Mouse (Mus musculus): Measurements from ENCODE around the gene Usp39.
A peak's percentile ranks its signal among the peaks of the same experiment; 100 is the strongest.

The Usp39 gene

DNA sequence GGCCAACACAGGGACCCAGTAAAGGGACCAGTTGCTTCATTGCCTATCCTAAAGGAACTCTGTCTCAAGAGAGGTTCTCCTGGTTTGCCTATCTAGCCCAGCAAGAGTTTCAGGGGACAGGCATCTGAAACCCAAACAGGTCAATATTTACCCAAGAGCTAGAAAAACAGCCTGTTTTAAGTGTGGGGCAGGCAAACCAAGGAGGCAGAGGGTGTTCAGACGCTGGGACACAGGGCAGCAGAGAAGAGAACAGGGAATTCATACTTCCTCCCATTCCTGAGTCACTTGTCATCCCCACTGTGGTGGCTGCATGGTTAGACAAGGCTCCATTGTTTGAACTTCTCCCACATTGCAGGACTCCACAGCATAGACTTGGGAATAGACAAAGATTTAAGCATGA lies 26.6 kb upstream of the Usp39 start:
- no peak for DNase-seq (ENCODE audit: extremely low spot score, low spot score)

DNA sequence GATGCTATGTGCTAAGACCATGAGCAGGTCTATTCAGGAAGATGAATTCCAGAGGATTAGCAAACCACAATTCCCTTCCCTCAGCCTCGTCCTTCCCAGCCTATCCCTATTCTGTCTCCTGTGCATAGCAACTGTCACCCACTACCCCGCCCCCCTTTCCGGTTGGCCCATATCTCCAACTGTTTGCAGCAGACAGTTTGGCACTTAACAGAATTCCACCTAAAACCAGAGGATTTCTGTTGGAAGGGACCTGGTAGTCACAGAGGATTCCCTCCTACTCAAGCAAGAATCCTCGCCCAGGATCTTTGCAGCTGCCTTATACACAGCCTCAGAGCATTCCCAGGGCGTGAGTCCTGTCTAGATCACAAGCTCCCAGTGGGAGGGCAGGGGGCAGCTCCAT lies 26.2 kb upstream of the Usp39 start:
- no peak for DNase-seq (ENCODE audit: extremely low spot score, low spot score)

DNA sequence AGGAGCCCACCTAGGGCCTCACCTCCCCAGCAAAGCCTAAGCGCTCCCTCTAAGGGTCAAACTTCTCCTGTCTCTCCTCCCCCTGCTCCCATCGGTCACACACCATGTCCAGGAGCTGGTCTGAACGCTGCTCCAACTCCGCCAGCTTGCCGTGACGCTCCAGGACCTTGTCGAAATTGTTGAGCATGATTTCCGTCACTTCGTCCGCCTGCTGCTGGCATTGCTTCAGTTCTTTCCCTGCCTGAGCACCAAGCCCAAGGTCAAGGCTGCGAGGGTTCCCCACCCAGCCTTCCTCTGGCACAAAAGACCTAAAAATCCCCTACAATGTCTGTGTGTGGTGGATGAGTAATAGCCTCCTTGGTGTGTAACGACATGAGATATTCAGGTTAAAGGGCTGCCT lies 25.1 kb upstream of the Usp39 start:
- DNase-seq (ENCODE audit: extremely low spot score, low spot score) = no peak

DNA sequence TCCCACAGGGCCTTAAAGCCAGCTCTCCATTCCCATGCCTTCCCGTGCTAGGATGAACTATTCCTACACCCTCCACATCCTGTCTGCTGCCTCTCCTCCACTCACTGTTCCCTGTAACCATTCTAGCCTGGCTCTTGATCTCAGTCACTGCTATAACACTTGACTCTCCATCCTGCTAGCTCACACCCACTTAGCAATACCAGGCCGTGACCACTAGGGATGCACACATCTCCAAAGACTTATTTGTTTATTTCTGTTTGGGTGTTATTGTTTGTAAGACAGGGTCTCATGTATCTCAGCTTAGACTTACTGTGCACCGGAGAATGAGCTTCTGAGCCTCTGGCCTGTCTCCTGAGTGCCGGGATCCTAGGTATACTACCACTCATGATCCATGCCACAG lies 24.6 kb upstream of the Usp39 start:
- DNase-seq (ENCODE audit: extremely low spot score, low spot score) = no peak

DNA sequence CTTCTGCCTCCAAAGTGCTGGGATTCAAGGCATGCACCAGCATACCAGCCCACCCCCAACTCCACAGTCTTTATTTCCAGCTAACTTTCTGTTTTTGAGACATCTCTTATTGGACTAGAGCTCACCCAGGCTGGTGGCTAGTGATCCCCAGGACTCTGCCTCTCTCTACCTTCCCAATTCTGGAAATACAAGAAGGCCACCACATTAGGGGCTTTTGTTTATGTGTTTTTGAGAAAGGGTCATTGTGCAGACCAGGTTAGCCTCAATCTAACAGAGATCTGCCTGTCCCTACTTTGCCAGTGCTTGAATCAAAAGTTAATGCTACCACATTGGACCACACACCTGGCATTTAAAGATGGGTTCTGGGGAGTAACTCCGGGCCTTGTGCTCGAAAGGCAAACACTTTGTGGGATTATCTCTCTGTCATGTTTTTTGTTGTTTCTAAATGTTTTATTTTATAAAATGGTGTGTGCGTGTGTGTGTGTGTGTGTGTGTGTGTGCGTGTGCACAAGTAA lies 22.5 kb upstream of the Usp39 start:
- no peak for DNase-seq (ENCODE audit: extremely low spot score, low spot score)

DNA sequence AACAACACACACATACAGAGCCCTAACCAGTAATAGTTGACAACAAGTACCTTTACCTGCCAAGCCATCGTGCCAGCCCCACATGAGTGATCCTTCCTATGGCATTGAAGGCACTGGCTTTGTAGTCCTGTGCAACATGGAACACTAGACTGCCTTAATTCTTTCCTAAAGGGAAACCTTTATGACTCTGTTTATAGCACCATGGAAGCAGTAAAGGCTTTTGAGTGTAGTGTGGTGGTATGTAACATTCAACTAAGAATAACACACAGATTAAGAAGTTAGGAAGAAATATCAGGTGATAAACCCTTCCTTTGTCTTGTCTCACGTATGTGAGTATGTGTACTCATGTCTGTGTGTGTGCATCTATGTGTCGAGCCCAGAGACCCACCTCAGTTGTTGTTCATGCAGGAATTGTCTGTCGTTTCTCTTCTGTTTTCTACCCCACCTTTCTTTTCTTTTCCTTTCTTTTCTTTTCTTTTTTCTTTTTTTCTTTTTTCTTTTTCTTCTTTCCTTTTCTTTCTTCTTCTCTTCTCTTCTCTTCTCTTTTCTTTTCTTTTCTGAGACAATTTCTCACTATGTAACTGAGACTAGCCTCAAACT lies 22.0 kb upstream of the Usp39 start, which contains the start of gene Rnf181:
Gene Rnf181 (minus strand): TSS at position 113 of the 600 bp plus-strand sequence.
- DNase-seq (ENCODE audit: extremely low spot score, low spot score) = no peak

DNA sequence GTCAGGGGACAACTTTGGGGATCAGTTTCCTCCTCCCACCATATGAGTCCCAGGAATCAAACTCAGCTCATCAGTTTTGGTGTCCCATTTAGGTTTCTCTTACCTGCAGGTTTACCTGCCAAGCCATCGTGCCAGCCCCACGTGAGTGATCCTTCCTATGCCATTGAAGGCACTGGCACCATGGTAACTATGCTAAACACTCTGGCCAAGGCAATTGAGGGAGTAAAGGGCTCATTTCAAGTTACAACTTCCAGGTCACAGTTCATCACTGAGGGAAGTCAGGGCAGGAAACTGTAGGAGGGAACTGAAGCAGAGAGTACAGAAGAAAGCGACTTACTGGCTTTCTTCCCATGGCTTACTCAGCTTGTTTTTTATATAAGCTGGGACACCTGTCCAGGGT lies 21.3 kb upstream of the Usp39 start:
- DNase-seq (ENCODE audit: extremely low spot score, low spot score) = no peak

DNA sequence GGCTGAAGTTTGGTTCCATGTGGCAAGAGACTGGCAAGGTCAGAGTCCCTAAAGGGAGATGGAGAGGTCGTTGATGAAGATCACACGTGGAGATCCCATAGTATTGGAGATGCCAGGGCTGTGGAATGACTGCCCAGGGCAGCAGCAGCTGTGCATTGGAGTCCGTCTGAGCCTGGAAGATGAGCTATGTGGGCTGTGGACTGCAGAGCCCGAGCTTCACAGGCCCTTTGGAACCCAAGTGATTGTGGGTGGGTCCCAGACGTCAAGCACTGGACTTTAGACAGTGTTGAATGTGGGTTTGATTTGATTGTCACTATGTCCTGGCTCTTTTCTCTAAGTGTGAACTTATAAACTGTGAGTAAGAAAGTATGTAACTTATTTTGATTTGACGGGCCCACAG lies 20.0 kb upstream of the Usp39 start:
- DNase-seq (ENCODE audit: extremely low spot score, low spot score) = no peak

DNA sequence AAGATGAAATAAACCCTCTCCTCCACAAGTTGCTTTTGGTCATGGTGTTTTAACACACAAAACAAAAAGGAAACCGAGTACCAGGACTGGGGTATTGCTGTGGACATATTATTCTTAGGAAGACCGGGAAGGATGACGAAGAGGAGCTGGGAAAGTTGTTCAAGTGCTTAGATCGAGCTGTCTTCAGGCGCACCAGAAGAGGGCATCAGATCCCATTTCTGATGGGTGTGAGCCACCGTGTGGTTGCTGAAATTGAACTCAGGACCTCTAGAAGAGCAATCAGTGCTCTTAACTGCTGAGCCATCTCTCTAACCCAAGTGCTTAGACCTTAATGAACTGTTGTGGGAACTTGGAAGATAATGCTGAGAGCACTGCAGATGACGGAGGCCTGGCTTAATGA lies 19.0 kb upstream of the Usp39 start:
- DNase-seq (ENCODE audit: extremely low spot score, low spot score) = no peak

DNA sequence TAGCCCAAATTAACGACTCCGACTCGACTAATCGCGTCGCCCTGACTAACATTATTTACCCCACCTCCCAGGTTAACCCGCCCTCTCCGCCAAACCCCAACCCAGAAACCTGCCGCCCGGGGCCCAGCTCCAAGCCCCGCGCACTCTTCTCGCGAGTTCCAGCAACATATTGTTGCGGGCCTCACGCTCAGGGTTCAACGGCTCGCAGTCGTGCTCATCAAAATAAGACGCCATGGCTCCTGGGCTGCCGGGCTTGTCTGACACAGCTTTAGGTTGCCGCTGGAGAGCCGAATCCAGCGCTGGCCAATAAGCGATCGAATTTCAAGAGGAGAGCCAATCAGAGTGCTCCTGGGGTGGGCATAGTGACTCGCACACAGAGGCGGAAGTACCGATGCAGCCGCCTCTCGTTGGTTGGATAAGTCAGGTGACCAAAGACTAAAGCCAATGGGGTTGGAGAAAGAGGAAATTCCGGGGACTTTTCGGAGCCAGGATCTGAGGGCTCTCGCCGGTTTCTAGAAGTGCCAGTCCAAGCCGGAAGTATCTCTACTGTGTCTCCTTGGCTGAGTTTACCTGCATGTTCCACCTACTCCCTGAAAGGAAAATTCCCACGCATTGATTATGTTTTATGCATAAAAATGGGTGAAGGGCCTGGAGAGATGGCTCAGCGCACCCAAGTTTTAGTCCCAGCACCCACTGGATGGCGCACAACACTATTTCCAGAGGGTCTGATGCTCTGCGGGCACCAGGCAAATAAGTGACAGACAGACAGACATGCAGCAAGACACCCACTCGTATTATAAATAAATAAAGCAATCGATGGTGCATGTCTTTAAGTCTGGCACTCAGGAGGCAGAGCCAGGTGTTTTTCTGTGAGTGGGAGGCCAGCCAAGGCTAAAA lies 17.4 kb upstream of the Usp39 start:
- DNase-seq (ENCODE audit: extremely low spot score, low spot score) = peak; percentile 88

DNA sequence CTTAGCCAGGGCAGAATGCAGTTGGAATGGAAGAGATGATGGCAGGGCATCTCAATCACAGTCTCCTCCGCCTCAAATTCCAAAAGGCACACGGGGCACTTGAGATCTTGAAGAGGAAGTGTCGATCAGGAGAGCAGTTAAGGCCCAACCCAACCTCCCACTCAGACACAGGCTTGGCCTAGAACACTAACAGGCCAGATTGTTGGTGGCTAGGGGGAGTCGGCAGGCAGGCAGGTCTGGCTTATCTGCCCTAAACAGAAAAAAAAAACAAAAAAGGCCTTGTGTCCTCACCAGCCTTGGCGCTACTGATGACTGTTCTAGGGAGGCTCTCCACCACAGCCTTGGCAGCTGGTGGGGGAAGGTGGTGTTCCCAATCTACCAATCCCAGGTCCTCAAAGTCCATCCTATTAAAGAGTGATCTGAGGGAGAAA lies 16.2 kb upstream of the Usp39 start:
- DNase-seq (ENCODE audit: extremely low spot score, low spot score) = no peak

DNA sequence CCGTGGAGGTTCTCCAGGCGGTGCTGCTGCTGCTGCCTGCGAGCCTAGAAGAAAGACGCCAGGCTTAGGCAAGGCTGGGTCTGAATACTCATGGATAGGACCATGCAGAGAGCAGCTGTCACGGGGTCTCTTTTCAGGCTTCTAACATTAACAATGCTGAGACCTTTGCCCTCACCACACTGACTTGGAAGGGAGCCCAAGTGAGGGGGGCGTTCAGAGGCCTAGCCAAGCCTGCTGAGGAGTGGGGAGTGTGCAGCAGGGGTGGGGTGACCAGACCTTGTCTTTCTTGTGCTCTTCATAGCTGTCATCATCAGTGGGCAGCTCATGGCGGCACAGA lies 15.6 kb upstream of the Usp39 start:
- no peak for DNase-seq (ENCODE audit: extremely low spot score, low spot score)

DNA sequence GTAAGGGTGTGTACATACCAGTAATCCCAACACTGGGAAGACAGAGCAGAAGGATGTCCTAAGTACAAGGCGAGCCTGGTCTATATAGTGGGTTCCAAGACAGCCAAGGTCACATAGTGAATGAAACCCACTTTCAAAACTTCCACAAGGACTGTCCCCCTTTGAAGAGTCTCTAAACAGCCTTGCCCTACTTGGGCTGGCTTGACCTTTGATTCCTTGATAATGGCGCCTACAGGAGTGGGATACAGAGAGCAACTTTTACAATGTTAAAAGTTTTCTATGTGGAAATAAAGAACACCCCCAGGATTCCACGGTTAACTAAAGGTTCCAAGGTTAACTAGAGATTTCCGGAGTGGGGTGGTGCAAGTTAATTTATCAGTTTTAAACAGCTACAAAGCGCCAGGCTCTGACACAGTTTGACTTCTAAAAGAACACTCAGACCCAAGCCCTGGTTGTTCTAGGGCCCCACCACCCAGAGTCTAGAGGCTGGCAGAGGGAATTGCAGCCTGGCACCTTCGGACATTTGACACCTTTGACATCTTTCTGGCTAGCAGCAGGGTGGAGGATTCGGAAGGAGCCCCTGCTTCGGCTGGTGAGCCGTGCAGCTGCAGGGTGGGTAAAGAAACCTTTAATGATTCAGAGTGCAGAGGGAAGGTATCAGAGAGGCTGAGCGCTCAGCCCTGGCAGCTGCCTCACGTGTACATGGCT lies 15.1 kb upstream of the Usp39 start:
- no peak for DNase-seq (ENCODE audit: extremely low spot score, low spot score)

DNA sequence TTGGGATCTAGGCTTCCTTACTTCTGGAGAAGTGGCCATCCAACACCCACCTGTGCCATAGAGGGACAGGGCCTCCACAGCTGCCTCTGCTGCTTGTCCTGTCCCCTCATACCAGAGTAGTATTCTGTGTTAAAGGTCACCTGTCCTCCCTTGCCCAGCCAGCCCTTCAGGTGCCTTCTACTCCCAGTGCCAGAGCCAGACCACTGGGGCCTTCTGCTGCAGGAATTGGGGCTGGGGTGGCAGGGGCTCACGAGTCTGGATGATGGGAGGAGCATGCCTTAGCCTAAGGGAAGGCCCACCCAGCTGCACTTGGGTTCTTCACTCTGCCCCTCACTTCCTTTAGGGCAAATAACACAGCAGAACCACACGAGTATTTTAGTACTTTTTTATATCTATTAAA lies 14.4 kb upstream of the Usp39 start:
- no peak for DNase-seq (ENCODE audit: extremely low spot score, low spot score)

DNA sequence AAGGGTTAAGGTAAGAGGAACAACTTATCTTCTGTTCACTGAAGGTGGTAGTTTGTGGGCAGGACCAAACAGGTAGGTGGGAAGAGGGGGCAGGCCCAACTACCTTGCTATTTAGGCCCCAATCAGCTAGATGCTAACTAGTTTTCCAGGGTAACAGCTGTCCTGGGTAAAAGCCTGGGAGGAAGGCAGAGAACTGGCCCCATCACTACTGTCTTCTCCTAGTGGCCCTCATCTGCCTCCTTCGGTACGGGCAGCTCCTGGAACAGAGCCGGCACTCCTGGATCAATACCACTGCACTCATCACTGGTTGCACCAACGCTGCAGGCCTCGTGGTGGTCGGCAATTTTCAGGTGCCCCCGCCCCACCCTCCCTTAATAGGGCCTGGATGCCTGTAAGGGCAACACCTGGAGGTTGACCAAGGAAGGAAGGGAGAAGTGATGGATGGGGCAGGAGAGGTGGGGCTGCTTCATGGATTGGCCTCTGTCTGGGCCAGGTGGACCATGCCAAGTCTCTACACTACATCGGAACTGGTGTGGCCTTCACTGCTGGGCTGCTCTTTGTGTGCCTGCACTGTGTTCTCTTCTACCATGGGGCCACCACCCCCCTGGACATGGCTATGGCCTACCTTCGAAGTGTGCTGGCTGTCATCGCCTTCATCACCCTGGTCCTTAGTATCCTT lies 13.2 kb upstream of the Usp39 start:
- DNase-seq (ENCODE audit: extremely low spot score, low spot score) = no peak

DNA sequence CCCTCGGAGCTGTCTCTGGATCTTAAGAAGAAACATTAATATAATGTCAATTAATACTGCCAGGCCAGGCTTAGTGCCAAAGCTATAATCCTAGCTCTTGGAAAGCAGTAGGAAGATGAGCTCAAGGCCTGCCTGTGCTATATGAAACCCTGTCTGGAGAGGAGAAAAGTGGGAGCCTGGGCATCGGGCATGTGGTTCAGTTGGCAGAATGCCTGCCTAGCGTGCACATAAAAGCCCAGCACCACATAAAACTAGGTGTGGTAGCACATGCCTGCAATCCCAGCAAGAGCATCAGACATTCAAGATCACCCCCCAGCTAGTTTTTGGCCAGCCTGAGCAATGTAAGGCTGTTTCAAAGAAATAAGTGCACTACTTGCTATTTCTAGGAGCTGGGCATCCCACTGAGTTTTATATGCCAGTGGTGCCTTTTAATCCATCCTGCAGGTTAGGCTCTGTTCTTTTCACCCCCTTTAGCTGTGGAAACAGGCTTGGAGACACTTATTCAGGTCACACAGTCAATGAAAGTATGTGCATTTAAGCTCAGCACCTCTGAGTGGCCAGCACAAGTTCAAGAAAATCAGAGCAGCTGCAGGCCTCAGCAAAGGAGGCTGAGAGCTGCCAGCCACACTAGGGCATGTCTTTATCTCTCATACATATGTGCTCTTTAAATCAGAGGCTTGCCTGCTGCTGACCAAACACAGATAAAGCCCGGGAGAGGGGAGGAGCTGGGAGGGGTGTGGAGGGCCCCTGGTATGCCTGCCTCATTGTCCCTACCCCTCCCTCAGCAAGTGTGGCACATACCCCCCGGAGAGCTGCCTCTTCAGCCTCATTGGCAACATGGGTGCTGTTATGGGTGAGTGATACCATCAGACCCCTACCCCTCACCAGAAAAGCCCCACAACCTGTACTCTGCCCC lies 12.4 kb upstream of the Usp39 start:
- no peak for DNase-seq (ENCODE audit: extremely low spot score, low spot score)

DNA sequence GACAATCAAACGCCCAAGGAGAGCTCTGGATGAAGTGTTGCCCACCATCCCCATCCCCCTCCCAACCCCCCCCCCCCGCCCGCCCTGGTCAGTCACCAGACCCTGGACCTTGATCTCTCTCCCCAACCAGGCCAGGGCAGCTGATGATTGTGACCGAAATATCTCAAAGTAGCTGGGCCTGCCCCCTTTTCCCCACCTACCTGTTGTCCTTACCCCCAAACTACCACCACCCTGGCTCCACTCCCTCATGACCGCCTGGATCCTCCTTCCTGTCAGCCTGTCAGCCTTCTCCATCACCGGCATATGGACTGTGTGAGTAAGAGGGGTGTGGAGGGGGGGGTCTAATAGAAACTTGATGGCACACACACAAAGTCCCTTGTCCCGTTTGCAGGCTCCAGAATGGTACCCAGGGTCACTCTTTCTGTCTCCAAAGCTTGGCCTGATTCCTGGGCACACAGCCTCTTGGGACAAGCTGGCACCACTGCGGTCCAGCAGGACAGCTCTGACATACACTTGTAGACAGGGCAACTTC lies 11.1 kb upstream of the Usp39 start:
- no peak for DNase-seq (ENCODE audit: extremely low spot score, low spot score)

DNA sequence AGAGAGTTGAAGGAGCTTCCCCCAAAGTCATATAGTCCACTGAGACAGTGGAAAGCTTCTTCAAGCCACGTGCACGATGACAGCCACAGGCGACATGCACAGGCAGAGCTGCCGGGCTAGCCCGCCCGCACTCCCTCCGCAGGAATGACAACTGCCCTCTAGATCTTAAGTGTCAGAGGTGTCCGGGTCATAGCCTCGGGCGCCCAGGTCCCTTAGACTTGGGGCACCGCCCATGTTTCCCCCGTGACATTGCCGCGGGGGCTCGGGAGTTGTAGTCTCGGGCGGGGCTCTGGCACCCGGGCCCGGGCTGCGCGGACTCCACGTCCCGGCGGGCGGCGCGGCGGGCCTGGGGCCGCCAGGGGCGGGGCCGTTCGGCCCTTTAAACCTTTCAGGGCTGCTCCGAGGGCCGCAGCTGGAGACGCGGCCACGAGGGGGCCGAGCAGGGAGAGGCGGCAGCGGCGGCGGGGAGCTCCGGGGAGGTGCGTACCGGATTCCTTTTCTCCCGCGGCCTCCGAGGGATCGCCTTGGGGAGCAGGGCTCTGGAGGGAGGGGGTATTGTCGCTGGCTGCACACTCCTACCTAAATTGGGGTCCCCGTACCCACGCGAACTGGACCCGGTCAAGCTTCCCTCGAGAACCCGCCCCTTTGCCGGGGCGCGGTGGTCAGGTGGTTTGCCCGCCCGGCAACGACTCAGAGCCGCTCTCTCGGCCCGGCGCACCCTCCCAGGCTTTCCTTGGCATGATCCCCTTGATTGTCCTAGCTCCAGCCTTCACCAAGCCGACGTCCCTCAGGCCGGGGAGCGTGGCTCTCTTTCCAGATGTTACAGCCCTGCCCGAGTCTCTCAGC lies 10.3 kb upstream of the Usp39 start, which contains the start of gene Tmem150a:
Gene Tmem150a (plus strand): TSS at position 382 of the 846 bp plus-strand sequence.
- peak; percentile 82 for DNase-seq (ENCODE audit: extremely low spot score, low spot score)

DNA sequence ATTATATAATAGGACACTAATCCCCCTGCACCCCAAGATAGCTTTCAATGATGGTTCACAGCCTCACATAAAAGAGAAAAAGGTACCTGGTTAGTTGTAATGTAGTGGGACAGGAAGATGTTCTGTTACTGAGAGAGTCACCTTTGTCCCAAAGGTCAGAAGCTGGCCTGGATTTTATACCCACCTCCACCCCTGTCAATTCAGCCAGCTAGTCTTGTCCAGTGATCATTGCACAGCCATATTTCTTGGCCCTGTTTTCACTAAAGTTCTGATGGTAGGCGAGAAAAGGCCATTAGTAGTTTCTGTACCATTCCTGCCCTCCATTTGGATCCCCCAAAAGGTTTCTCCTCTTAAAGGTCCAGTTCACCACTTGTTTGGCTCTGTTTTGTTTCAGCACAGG lies 9.0 kb upstream of the Usp39 start:
- DNase-seq (ENCODE audit: extremely low spot score, low spot score) = no peak
